Mouse (Mus musculus) neutrophil, adult 5-6 weeks (primary cell): Measurements from ENCODE around the gene Urgcp. TPM values are rescaled to one million over a fixed set of nuclear protein-coding genes. Genes with fewer than 3 reads are reported as not detected.
"Not testable (repeated sequence)": the region's sequence is repeated elsewhere in the genome, so short reads cannot be mapped to it uniquely, and the experiment has no call there.

Source experiments
- ATAC-seq: fragments of 151-379, 151-347 bp; 2 replicates; pipeline ENCODE4 v1.8.0; 2017; ENCODE audit warnings: mild to moderate bottlenecking, moderate TSS enrichment; ENCODE audit not compliant: insufficient number of reproducible peaks, poor library complexity, low FRiP score, severe bottlenecking; ENCODE audit errors: extremely low read depth
- total RNA-seq: library from RNA; stranded (forward); fragments of 200-1000 nt; gene quantifications from 2 replicates; pipeline ENCODE4 v1.2.3, GENCODE M21; 2017

The Urgcp gene
- total RNA-seq = 6.8 and 7.2 TPM in 2 replicates

DNA sequence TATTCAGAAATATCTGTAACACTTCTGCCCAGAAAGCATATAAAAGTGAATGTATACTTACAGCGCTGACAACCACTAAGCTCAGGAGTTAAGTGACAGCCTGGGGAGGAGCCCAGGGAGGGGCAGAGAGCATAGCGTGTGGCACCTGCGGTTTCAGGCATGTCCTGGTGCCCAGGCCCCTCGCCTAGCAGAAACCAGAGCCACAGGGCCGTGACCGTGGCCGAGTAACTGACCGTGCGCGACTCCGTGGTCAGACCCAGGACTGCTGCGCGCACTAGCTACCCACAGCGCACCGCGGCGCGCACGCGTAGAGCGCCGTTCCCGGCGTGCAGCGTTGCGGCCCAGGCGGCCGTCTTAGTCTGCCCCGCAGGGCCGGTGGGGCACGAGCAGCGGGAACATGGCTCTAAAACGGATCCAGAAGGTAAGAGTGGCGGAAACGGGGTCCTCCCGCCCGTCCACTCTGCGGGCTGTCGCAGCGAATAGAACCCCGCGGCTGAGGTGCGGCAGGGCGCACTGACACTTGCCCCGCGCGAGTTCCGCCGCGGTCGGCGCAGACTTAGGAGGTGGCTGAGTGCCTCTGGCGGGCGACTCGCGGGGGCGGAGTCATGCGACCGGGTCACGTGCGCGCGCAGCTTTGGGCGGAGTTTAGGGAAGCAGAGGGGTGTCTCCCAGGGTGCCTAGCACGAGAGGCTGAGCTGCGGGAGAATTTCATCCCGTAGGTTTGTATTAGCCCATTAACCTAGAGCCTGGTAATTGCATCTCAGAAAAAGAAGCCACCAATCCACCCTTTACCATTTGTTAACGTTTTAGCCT lies at the start of gene Urgcp:
Gene Urgcp, minus strand, starts transcription at position 557 of the 813 bp plus-strand sequence.
- ATAC-seq = peak; percentile 90

DNA sequence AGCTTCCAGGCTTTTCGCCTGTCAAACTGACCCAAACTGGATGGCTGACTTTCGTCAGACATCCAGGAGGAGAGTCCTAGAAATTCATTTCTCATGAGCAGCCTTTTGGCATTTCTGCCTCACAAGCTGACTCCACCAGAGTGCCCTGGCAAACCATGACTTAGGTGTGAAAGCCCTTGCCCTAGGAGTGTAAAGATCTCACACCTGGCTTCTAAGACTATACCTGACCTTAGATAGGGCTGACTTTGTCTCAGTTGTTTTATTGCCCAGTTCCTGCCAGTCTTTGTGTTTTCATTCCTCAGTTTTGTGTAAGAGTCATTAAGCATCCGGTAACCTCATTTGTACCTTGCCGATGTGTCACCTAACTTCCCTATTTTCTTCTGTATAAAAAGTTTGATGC lies 47.3 kb upstream of the Urgcp start:
- not testable (repeated sequence) for ATAC-seq

DNA sequence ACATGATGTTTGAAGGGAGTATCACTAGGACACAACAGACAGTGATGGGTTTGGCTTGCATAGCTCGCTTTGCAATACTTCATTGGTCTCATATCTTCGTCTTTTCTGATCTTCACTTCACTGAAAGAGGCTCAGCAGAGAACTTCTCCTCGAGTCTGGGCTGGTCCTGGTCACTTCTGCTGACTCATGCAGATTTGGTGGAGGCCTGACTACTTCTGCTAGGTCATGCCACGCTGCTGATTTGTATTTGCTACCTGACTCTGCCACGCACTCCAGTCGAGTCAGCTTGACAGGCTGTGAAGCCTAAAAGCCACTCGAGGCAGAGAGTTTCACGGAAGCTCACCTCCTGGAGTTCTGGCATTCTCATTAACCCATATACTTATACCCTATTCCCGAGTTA lies 45.8 kb upstream of the Urgcp start:
- ATAC-seq = no peak

DNA sequence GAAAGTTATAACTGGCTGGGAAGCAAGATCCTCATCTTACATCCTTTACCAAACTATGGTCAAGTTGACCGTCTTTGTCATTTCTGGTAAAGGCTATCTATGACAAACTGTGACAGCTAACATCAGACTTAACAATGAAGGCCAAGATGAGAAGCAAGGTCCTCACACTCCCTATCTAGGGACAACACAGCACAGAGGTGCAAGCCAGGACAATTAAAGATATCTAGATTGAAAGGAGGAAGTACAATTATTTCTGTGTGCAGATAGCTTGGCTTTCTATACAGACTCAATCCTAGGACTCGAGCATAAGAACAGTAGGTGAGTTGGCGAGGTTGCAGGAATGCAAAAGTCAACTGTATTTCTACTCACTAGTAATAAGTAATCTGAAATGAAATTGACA lies 43.5 kb upstream of the Urgcp start:
- ATAC-seq = no peak

DNA sequence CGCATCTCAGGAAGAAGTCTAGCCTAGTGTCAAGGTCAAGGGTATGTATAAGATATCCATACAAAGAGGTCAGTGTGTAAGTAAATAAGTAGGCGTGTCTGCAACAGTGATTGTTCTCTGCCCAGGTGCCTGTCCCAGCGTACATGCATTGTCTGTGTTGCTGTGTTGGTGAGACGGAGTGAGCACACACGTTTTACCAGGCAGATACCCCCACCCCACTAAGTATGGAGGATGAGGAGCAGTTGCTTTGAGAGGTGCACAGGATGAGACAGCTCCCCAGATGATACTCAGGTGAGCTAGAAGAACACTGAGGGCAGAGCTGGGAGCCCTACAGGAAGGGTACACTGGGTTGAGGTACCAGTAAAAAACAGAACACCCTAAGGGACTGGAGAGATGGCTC lies 42.0 kb upstream of the Urgcp start:
- no peak for ATAC-seq

DNA sequence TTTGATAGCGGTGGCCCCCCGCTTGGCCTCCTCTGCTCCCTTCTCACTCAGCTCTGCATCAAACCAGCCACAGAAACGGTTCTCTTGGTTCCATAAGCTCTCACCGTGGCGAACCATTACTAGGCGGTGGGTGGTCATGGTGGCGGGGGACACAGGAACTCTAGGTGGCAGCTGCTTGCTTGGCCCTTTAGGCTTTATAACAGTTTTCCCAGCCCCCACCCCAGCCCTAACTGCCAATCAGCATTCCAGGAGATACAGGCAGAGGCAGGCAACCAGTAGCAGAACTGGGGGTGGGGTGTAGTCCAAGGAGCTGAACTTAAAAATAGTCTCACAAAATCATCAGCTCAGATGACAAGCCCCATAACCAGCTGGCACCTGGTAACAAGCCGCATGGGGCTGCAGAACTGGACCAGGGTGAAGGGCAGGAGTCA lies 41.4 kb upstream of the Urgcp start, which contains the start of gene Pgam2:
Gene Pgam2, minus strand, starts transcription at position 183 of the 431 bp plus-strand sequence.
- ATAC-seq = no peak

DNA sequence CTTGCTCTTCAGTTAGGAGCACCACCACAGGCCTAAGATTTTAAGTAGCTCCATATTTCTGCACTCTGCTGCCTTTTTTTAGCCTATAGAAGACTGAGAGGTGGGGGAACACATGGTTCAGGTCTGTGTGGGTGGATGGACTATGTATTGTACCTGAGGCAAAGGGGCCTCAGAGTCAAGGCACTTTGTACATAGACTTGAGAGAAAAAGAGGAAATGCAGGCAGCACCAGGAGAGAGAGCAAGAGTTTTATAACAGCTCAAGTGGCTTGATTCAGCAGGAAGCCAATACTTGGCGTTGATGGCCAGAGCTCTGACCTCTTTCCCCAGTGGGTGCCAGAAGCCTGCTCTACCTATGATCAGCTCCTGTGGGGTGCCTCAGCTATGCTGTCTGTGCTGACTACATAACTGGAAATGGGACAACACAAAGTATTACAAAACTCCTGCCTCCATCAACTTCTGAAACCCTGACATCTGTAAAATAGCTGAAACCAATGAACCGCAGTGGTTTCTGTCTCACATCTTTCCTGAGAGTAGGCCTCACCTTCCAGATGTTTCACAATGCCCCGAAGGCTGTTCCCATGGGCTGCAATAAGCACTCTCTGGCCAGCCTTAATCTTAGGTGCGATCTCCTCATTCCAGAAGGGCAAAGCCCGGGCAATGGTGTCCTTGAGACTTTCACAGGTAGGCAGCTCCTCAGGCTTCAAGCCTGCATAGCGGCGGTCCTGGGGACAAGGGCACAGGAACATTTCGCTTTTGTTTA lies 40.5 kb upstream of the Urgcp start:
- ATAC-seq = no peak

DNA sequence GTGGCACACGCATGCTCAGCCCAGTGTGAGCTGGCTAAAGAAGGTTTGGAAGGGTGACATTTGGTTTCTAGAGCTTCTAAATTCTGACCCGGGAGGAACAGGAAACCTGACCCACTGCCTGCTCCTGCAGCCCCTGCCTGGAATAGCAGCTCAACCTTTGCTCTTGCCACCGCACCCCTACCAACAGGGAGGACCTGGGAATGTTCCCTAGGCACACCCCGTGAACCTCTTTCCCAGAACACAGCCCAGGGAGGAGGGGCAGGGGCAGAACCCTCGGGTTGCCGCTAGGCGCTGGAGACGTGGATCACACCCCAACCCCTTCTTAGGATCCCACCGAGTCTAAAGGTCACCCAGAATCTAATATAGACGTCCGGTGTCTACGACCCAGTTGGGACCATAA lies 39.8 kb upstream of the Urgcp start:
- ATAC-seq = no peak

DNA sequence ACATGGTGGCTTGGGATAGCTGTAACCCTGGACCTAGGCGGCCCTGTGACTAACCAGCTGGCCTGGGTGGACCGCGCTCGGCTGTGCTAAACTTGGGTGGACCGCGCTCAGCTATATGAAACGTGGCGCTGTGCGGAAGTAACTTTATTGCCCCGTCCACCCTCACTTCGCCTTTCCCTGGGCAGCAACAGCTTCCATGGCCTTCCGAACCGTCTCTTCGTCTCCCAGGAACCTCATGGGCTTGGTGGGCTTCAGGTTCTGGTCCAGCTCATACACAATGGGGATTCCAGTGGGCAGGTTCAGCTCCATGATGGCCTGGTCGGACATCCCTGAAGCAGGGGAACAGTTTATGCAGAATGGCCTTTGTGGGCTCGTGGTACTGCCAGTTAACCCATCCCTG lies 39.3 kb upstream of the Urgcp start:
- no peak for ATAC-seq

DNA sequence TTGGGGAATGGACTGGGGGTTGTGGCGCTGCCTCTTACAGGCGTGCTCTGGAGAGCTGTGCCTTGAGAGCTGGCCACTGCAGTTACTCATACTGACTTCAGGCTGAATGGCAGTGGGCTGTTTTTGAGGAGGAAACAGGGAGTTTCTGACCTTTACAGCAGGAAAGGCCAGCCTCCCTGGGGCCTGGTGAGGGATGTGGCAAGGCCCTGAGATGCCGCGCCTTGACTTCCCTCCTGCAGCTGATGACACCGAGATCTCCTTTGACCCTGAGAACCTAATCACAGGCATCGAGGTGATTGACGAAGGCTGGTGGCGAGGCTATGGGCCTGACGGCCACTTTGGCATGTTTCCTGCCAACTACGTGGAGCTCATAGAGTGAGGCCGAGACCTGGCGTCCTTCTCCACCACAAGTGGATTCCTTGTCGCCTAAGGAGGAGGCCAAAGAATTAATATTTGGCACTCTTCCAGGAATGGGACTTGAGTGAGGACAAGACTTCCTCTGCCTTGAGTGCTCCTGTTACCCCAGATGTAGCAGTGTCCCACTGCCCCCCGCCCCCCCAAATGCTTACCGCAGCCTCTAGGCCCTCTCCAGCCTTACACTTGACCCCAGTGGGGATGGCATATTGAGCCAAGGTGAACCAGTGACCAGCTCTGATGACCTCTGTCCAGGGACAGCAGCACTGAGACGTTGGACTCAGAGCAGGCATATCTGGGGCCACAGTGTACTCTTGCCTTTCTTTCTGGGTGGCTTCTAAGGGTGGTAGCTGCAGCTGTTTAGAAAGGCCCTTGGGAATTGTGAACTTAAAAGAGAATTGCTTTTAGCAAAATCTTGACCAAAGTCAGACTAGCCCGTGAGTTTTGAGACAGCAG lies 37.7 kb upstream of the Urgcp start:
- no peak for ATAC-seq

DNA sequence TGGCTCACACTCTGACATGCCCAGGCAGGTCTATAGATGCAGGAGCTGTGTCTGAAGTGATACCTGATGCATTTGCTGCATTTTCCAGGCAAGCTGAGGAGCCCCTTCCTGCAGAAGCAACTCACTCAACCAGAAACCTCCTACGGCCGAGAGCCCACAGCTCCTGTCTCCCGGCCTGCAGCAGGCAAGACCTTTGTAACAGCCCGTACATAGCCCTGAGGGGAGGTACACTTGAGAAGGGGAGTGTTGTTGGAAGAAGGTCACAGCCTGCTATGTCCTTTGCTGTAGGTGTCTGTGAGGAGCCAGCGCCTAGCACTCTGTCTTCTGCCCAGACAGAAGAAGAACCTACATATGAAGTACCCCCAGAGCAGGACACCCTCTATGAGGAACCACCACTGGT lies 35.8 kb upstream of the Urgcp start:
- ATAC-seq = no peak

DNA sequence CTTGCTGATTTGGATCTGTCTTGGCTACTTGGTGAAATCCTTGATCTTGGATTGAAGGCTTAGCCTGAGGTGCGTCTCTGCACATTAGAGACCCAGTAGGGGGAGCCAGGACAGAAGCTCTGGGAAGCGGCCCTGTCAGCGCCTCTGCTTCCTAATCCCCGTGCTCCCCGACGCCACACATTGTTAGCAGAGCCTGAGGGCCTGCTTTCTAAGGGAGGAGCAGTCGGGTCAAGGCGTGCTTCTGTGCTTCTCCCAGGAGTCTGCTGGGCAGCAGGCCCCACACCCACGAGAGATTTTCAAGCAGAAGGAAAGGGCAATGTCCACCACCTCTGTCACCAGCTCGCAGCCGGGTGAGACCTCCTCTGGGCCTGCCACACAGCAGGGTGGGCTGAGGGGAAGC lies 35.2 kb upstream of the Urgcp start:
- ATAC-seq = no peak

DNA sequence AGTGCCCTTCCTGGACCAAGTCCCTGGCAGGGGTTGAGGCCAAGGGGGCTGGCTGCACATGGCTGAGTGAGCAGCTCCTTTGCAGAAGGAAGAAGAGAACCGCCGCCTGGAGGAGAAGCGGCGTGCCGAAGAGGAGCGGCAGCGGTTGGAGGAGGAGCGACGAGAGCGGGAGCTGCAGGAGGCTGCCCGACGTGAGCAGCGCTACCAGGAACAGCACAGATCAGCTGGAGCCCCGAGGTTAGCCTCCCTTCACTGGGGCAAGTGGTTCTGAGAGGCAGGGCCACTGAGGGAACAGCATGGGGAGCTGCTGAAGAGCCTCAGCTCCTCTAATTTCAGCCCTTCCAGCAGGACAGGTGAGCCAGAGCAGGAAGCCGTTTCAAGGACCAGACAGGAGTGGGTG lies 34.8 kb upstream of the Urgcp start:
- ATAC-seq = no peak

DNA sequence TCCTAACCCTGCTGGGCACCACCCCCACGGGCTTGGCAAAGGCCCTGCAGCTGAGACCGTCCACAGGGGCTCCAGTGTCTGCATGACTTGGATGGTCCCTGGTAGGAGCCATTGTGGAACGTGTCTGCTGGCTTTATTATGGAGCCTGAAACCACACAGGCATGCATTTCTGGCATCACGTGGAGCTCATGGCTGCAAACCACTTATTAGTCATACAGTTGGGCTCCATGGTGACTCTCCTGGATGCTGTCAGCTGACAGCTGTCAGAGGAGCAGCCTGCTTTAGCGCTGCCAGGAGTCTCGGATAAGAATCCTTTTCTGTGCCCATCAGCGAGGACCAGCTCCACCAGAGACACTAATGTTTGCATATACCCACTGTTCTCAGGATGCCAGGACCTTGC lies 33.5 kb upstream of the Urgcp start:
- ATAC-seq = no peak

DNA sequence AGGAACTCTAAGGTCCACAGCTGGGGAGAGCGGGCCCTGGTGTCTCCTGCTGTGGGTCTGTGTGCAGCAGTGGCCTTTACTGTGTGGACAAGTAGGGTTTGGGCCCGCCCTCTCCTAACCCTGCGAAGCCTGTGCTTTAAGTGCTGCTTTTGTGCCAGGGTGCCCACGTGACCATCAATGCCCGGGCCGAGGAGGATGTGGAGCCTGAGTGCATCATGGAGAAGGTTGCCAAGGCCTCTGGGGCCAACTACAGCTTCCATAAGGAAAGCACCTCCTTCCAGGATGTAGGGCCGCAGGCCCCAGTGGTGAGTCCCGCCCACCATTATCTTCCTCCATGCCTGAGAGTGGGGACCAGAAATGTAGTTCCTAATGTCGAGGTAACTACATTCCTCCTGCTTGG lies 33.1 kb upstream of the Urgcp start:
- no peak for ATAC-seq

DNA sequence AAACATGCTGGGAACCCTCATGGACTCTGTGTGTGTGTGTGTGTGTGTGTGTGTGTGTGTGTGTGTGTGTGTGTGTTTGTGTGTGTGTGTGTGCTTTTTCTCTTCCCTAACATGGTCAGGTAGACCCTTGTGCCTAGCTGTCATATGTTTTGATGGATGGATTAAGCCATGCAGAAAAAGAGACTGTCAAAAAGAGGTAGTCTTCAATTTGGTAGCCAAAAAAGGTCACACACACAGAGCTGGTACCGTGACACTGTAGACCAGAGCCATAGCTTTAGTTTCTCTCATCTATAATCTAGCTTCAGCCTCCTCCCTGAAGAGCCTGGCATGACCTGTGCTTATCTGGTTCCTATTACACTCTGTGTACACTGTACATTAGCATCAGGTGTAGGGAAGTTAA lies 28.3 kb upstream of the Urgcp start:
- no peak for ATAC-seq

DNA sequence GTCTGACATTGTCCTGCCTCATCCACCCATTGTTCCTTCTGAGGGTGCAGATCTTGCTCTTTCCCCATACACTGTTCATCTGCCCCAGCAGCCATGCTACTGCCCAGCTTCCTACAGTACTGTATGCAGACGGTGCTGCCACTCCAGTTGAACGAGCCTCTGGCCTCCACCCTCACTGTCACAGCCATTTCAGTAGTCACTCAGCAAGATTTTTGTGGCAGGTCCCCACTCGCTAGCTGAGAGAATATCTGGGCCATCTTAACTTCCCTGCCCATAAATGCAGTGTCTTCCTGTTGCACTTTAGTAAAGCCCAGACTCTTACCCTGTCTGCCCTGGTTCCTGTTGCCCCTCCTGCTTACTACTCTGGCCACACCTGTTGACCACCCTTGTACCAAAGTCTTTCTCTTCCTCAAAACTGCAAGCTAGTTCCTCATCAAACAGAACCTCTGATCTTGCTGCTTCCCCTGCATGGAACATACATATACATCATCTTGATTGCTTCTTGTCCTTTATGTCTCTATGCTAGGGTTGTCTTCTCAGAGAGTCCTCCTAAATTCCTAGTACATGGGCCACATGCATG lies 27.7 kb upstream of the Urgcp start:
- peak; percentile 41 for ATAC-seq

DNA sequence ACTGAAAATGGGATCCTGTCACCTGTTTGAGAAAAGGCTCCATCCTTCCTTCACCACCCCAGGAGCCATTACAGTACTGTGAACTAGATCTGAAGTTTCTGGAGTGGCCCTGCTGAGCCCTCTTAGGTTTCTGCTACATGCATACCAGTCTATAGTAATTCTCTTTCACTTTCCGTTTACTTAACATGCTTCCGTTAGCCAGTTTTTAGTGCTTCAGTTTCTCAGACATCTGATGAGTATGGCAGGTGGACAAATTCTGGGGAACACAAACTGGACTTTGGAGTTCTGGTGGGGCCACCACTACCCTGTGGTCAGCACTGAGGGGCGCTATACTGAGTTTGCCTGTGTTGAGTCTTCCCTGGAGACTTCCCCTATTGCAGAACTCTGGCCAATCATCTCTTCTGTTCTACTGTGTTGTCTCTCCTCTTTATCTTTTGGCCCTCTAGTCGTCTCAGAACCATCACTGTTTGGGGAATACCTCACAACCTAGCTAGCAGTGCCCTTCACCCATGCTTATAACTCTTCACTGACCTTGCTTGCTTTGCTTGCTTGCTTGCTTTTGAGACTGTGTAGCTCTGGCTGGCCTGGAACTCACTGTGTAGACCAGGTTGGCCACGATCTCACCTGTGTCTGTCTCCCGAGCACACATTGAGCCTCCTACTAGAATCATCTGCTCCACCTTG lies 27.0 kb upstream of the Urgcp start:
- peak; percentile 23 for ATAC-seq
